Mouse (Mus musculus): ENCODE data around the gene Abat. TPM values are rescaled to one million over a fixed set of nuclear protein-coding genes. Genes with fewer than 3 reads are reported as not detected.

Abat gene
- polyA plus RNA-seq, 1 experiment from 2014 or later, result 84.9 TPM

GRCm38 (mm10) chr16:8504271-8504670 is 9.0 kb upstream of the Abat start:
- Histone ChIP-seq H3K9ac (replicated peaks; ENCODE audit: low read depth, low read length) (no peak overlapping the region), H3K4me1 (ENCODE audit: control insufficient read depth, insufficient read depth, low read length) (no peaks in the 10 kb centered on the region), H3K27me3 (ENCODE audit: control insufficient read depth, insufficient read depth, low read length) (no peaks in the 10 kb centered on the region), H3K4me2 (ENCODE audit: low read depth, low read length) (no peak overlapping the region), H3K9me3 (ENCODE audit: control insufficient read depth, low read length) (no peaks in the 10 kb centered on the region), H3K36me3 (ENCODE audit: control insufficient read depth, insufficient read depth, low read length) (no peaks in the 10 kb centered on the region), H3K27ac (ENCODE audit: low read depth, low read length) (no peak overlapping the region), H3K4me3 (ENCODE audit: low read depth, low read length) (no peak overlapping the region)
- ATAC-seq (ENCODE audit: low read depth), result no peak
- 41% methylated on average over 2 of the region's 2 CpGs for WGBS

GRCm38 (mm10) chr16:8509894-8510293 is 3.3 kb upstream of the Abat start:
- Histone ChIP-seq H3K9me3 (ENCODE audit: control insufficient read depth, low read length) (no peaks in the 10 kb centered on the region), H3K4me2 (ENCODE audit: low read depth, low read length) (no peak overlapping the region), H3K36me3 (ENCODE audit: control insufficient read depth, insufficient read depth, low read length) (no peaks in the 10 kb centered on the region), H3K4me3 (ENCODE audit: low read depth, low read length) (no peak overlapping the region), H3K4me1 (ENCODE audit: control insufficient read depth, insufficient read depth, low read length) (peaks cover 11% of the 10 kb centered on the region), H3K27me3 (ENCODE audit: control insufficient read depth, insufficient read depth, low read length) (no peaks in the 10 kb centered on the region), H3K9ac (replicated peaks; ENCODE audit: low read depth, low read length) (no peak overlapping the region), H3K27ac (ENCODE audit: low read depth, low read length) (no peak overlapping the region)
- ATAC-seq (ENCODE audit: low read depth), result no peak
- 75% methylated on average over 5 of the region's 5 CpGs for WGBS

GRCm38 (mm10) chr16:8512830-8513229 is 399 bp upstream of the Abat start:
- Histone ChIP-seq H3K36me3 (ENCODE audit: control insufficient read depth, insufficient read depth, low read length) (no peaks in the 10 kb centered on the region), H3K27me3 (ENCODE audit: control insufficient read depth, insufficient read depth, low read length) (no peaks in the 10 kb centered on the region), H3K9ac (replicated peaks; ENCODE audit: low read depth, low read length) (peak overlapping the region; percentile 54), H3K4me2 (ENCODE audit: low read depth, low read length) (peak overlapping the region; percentile 83), H3K4me3 (ENCODE audit: low read depth, low read length) (peak overlapping the region; percentile 50), H3K4me1 (ENCODE audit: control insufficient read depth, insufficient read depth, low read length) (peaks cover 21% of the 10 kb centered on the region), H3K9me3 (ENCODE audit: control insufficient read depth, low read length) (no peaks in the 10 kb centered on the region), H3K27ac (ENCODE audit: low read depth, low read length) (peak overlapping the region; percentile 75; the same call in 1 of the 2 replicates)
- ATAC-seq (ENCODE audit: low read depth), result peak; percentile 46
- 1% methylated on average over 5 of the region's 5 CpGs for WGBS

- H3K9me3 ChIP-seq (ENCODE audit: control insufficient read depth, low read length), result no peaks in the 10 kb centered on the region
- peak overlapping the region; percentile 75 for H3K27ac ChIP-seq (ENCODE audit: low read depth, low read length)
- no peaks in the 10 kb centered on the region for H3K27me3 ChIP-seq (ENCODE audit: control insufficient read depth, insufficient read depth, low read length)
- no peaks in the 10 kb centered on the region for H3K36me3 ChIP-seq (ENCODE audit: control insufficient read depth, insufficient read depth, low read length)
- H3K4me3 ChIP-seq (ENCODE audit: low read depth, low read length), result peak overlapping the region; percentile 50
- H3K4me1 ChIP-seq (ENCODE audit: control insufficient read depth, insufficient read depth, low read length), result peaks cover 23% of the 10 kb centered on the region
- ATAC-seq (ENCODE audit: low read depth), result no peak
- H3K9ac ChIP-seq (replicated peaks; ENCODE audit: low read depth, low read length), result peak overlapping the region; percentile 54
- peak overlapping the region; percentile 83 for H3K4me2 ChIP-seq (ENCODE audit: low read depth, low read length)
- 3% methylated on average over 4 of the region's 4 CpGs for WGBS
Measured at GRCm38 (mm10) chr16:8514180-8514579, 951 bp downstream of the Abat start.

GRCm38 (mm10) chr16:8520525-8520924 is 7.3 kb downstream of the Abat start:
- Histone ChIP-seq H3K4me1 (ENCODE audit: control insufficient read depth, insufficient read depth, low read length) (peaks cover 36% of the 10 kb centered on the region), H3K4me3 (ENCODE audit: low read depth, low read length) (no peak overlapping the region), H3K27me3 (ENCODE audit: control insufficient read depth, insufficient read depth, low read length) (no peaks in the 10 kb centered on the region), H3K36me3 (ENCODE audit: control insufficient read depth, insufficient read depth, low read length) (no peaks in the 10 kb centered on the region), H3K9me3 (ENCODE audit: control insufficient read depth, low read length) (no peaks in the 10 kb centered on the region), H3K27ac (ENCODE audit: low read depth, low read length) (no peak overlapping the region), H3K9ac (replicated peaks; ENCODE audit: low read depth, low read length) (no peak overlapping the region), H3K4me2 (ENCODE audit: low read depth, low read length) (no peak overlapping the region)
- 78% methylated on average over 5 of the region's 5 CpGs for WGBS
- no peak for ATAC-seq (ENCODE audit: low read depth)

GRCm38 (mm10) chr16:8521322-8521721 is 8.1 kb downstream of the Abat start:
- no peaks in the 10 kb centered on the region for H3K9me3 ChIP-seq (ENCODE audit: control insufficient read depth, low read length)
- no peaks in the 10 kb centered on the region for H3K36me3 ChIP-seq (ENCODE audit: control insufficient read depth, insufficient read depth, low read length)
- H3K27ac ChIP-seq (ENCODE audit: low read depth, low read length), result no peak overlapping the region
- no peak for ATAC-seq (ENCODE audit: low read depth)
- no peak overlapping the region for H3K4me2 ChIP-seq (ENCODE audit: low read depth, low read length)
- no peaks in the 10 kb centered on the region for H3K27me3 ChIP-seq (ENCODE audit: control insufficient read depth, insufficient read depth, low read length)
- 89% methylated on average over 4 of the region's 4 CpGs for WGBS
- H3K4me3 ChIP-seq (ENCODE audit: low read depth, low read length), result no peak overlapping the region
- no peak overlapping the region for H3K9ac ChIP-seq (replicated peaks; ENCODE audit: low read depth, low read length)
- peaks cover 37% of the 10 kb centered on the region for H3K4me1 ChIP-seq (ENCODE audit: control insufficient read depth, insufficient read depth, low read length)

GRCm38 (mm10) chr16:8523480-8524144 is 10.4 kb downstream of the Abat start:
- H3K9me3 ChIP-seq (ENCODE audit: control insufficient read depth, low read length), result no peaks in the 10 kb centered on the region
- peak overlapping the region; percentile 87 for H3K27ac ChIP-seq (ENCODE audit: low read depth, low read length)
- peaks cover 32% of the 10 kb centered on the region for H3K4me1 ChIP-seq (ENCODE audit: control insufficient read depth, insufficient read depth, low read length)
- H3K4me2 ChIP-seq (ENCODE audit: low read depth, low read length), result peak overlapping the region; percentile 19; the same call in 1 of the 2 replicates
- no peaks in the 10 kb centered on the region for H3K27me3 ChIP-seq (ENCODE audit: control insufficient read depth, insufficient read depth, low read length)
- peak; percentile 94 for ATAC-seq (ENCODE audit: low read depth)
- H3K4me3 ChIP-seq (ENCODE audit: low read depth, low read length), result no peak overlapping the region
- H3K36me3 ChIP-seq (ENCODE audit: control insufficient read depth, insufficient read depth, low read length), result no peaks in the 10 kb centered on the region
- H3K9ac ChIP-seq (replicated peaks; ENCODE audit: low read depth, low read length), result no peak overlapping the region; the same call in 1 of the 2 replicates
- 7% methylated on average over 11 of the region's 11 CpGs for WGBS

GRCm38 (mm10) chr16:8524163-8524847 is 11.1 kb downstream of the Abat start:
- ATAC-seq (ENCODE audit: low read depth), result peak; percentile 76
- Histone ChIP-seq H3K36me3 (ENCODE audit: control insufficient read depth, insufficient read depth, low read length) (no peaks in the 10 kb centered on the region), H3K4me1 (ENCODE audit: control insufficient read depth, insufficient read depth, low read length) (peaks cover 32% of the 10 kb centered on the region), H3K9me3 (ENCODE audit: control insufficient read depth, low read length) (no peaks in the 10 kb centered on the region), H3K27ac (ENCODE audit: low read depth, low read length) (peak overlapping the region; percentile 87), H3K4me2 (ENCODE audit: low read depth, low read length) (peak overlapping the region; percentile 19; the same call in 1 of the 2 replicates), H3K9ac (replicated peaks; ENCODE audit: low read depth, low read length) (no peak overlapping the region; the same call in 1 of the 2 replicates), H3K27me3 (ENCODE audit: control insufficient read depth, insufficient read depth, low read length) (no peaks in the 10 kb centered on the region), H3K4me3 (ENCODE audit: low read depth, low read length) (no peak overlapping the region)
- 32% methylated on average over 16 of the region's 16 CpGs for WGBS

GRCm38 (mm10) chr16:8525293-8525692 is 12.1 kb downstream of the Abat start:
- Histone ChIP-seq H3K4me1 (ENCODE audit: control insufficient read depth, insufficient read depth, low read length) (peaks cover 32% of the 10 kb centered on the region), H3K27ac (ENCODE audit: low read depth, low read length) (no peak overlapping the region), H3K27me3 (ENCODE audit: control insufficient read depth, insufficient read depth, low read length) (no peaks in the 10 kb centered on the region), H3K36me3 (ENCODE audit: control insufficient read depth, insufficient read depth, low read length) (no peaks in the 10 kb centered on the region), H3K4me3 (ENCODE audit: low read depth, low read length) (no peak overlapping the region), H3K4me2 (ENCODE audit: low read depth, low read length) (no peak overlapping the region), H3K9ac (replicated peaks; ENCODE audit: low read depth, low read length) (no peak overlapping the region), H3K9me3 (ENCODE audit: control insufficient read depth, low read length) (no peaks in the 10 kb centered on the region)
- WGBS, result 60% methylated on average over 3 of the region's 3 CpGs
- ATAC-seq (ENCODE audit: low read depth), result no peak
